Mouse (Mus musculus) R1 (cell line): Measurements from ENCODE around the gene Hic1.

Experiments
- DNase-seq: peaks from one replicate; pipeline ENCODE4 v3.0.0-alpha.2; 2018; ENCODE audit warnings: low read depth, low spot score

Hic1 gene

GRCm38 (mm10) chr11:75169405-75170080 is at the start of gene Hic1:
Gene Hic1 (minus strand): TSS chr11:75169519.
- peak; percentile 22 for DNase-seq

GRCm38 (mm10) chr11:75214081-75214950 is 45.0 kb upstream of the Hic1 start:
- peak; percentile 53 for DNase-seq

- DNase-seq = peak; percentile 37
These were observed 44.2 kb upstream of the Hic1 start for GRCm38 (mm10) chr11:75213372-75214080.

GRCm38 (mm10) chr11:75212876-75213275 is 43.6 kb upstream of the Hic1 start:
- no peak for DNase-seq

GRCm38 (mm10) chr11:75212031-75212667 is 42.8 kb upstream of the Hic1 start:
- DNase-seq = no peak

GRCm38 (mm10) chr11:75210755-75211154 is 41.4 kb upstream of the Hic1 start:
- DNase-seq = no peak

- DNase-seq = no peak
These were observed 40.8 kb upstream of the Hic1 start for GRCm38 (mm10) chr11:75210093-75210492.

- no peak for DNase-seq
These were observed 40.0 kb upstream of the Hic1 start for GRCm38 (mm10) chr11:75209363-75209762.

- no peak for DNase-seq
These were observed 37.0 kb upstream of the Hic1 start for GRCm38 (mm10) chr11:75206347-75206746.

GRCm38 (mm10) chr11:75204472-75204871 is 35.2 kb upstream of the Hic1 start:
- DNase-seq = no peak

- DNase-seq = no peak
These were observed 34.6 kb upstream of the Hic1 start for GRCm38 (mm10) chr11:75203926-75204325.

- DNase-seq = no peak
These were observed 32.4 kb upstream of the Hic1 start for GRCm38 (mm10) chr11:75201721-75202120.

GRCm38 (mm10) chr11:75200935-75201334 is 31.6 kb upstream of the Hic1 start:
- DNase-seq = no peak

GRCm38 (mm10) chr11:75199951-75200350 is 30.6 kb upstream of the Hic1 start:
- DNase-seq = no peak

- no peak for DNase-seq
These were observed 29.5 kb upstream of the Hic1 start for GRCm38 (mm10) chr11:75198792-75199191.

- DNase-seq = peak; percentile 67
These were observed 28.6 kb upstream of the Hic1 start for GRCm38 (mm10) chr11:75197956-75198355.

- DNase-seq = no peak
These were observed 26.8 kb upstream of the Hic1 start for GRCm38 (mm10) chr11:75196131-75196530.

- DNase-seq = peak; percentile 99
These were observed 25.6 kb upstream of the Hic1 start for GRCm38 (mm10) chr11:75194850-75195461.

GRCm38 (mm10) chr11:75194121-75194849 is 25.0 kb upstream of the Hic1 start:
- peak; percentile 66 for DNase-seq

- DNase-seq = peak; percentile 75
These were observed 24.1 kb upstream of the Hic1 start, which contains the start of gene Rtn4rl1 for GRCm38 (mm10) chr11:75193256-75194071. Gene Rtn4rl1 (plus strand): TSS chr11:75193783.
